Comparison of ENCODE assay signal across 10 mouse cellular contexts in the genomic region with DNA sequence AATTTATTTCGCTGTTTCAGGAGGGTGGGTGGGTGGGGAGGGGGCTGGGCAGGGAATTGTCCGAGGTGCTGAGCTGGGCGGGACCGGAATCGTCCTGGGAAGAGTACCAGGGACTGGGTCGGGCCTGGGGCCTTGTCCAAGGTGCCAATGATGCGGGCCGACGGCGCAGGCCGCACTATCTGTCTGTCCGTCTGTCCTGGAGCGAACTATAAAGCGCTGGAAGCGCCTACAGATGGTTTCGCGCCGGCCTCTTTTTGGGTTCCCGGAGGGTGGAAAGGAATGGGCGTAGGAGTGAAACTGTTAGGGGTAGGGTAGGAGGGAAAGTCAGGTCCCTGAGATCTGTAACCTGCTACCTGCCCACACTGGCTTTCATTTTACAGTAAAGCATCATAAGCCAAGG. TPM values are rescaled to one million over a fixed set of nuclear protein-coding genes. Genes with fewer than 3 reads are reported as not detected.
DNase-seq lines count a peak whose midpoint lies in the region; ATAC-seq and TF ChIP-seq lines count a peak whose summit lies in the region.
"Had no signal": no experiment of that assay in that cellular context is flagged by ENCODE, and none has a peak within 500 bp of the region (broad histone marks: within the 10 kb centered on the region; RNA-seq: fewer than 3 reads in every experiment).

No protein-coding gene starts in this region.

- no peak for TF ChIP-seq CTCF in thymus, adult 2 months (IDR thresholded peaks at IDR 0.05; ENCODE audit: borderline replicate concordance, control insufficient read depth, extremely low read depth, insufficient read depth, low read length, poor library complexity)
- TF ChIP-seq CTCF in lung, adult 2 months (IDR thresholded peaks at IDR 0.05; ENCODE audit: insufficient read depth, low read length): no peak

- H3K27me3 ChIP-seq in forebrain, embryonic 10.5 days (ENCODE audit: poor library complexity, severe bottlenecking): peaks cover 90% of the 10 kb centered on the region
- H3K27me3 ChIP-seq in midbrain, embryonic 13.5 days: 0 out of 2 replicates have a peak, but pooled peaks cover 2% of the 10 kb centered on the region
- peaks cover 23% of the 10 kb centered on the region for H3K27me3 ChIP-seq in thymus, adult 2 months (ENCODE audit: control insufficient read depth, insufficient read depth, low read length)

- H3K36me3 ChIP-seq in forebrain, embryonic 10.5 days (replicated peaks): no peaks in the 10 kb centered on the region
- no peaks in the 10 kb centered on the region for H3K36me3 ChIP-seq in midbrain, embryonic 13.5 days
- no peaks in the 10 kb centered on the region for H3K36me3 ChIP-seq in thymus, adult 2 months (ENCODE audit: control insufficient read depth, insufficient read depth, low read length)

- 3% methylated on average over 20 of the region's 20 CpGs for WGBS in forebrain, embryonic 10.5 days
- WGBS in midbrain, embryonic 13.5 days: 5% methylated on average over 20 of the region's 20 CpGs
- WGBS in thymus, adult 2 months: 14% methylated on average over 20 of the region's 20 CpGs
- WGBS in lung, adult 2 months: 4% methylated on average over 20 of the region's 20 CpGs

- DNase-seq in cerebellum, adult 11-12 months: peak; percentile 52
- no peak for DNase-seq in cerebellum, postnatal 4 days (ENCODE audit: low spot score in 2 of 2)
- DNase-seq in R1 (ENCODE audit: low read depth, low spot score): peak; percentile 60
- DNase-seq in forebrain, embryonic 10.5 days (ENCODE audit: extremely low spot score, low spot score): no peak
- no peak for DNase-seq in frontal cortex, postnatal 25 days (ENCODE audit: low spot score in 2 of 2)
- no peak for DNase-seq in thymus, adult 2 months
- DNase-seq in lung, adult 2 months: no peak

- peaks cover 63% of the 10 kb centered on the region for H3K4me1 ChIP-seq in forebrain, embryonic 10.5 days
- H3K4me1 ChIP-seq in midbrain, embryonic 13.5 days (replicated peaks): peaks cover 59% of the 10 kb centered on the region
- H3K4me1 ChIP-seq in thymus, adult 2 months (replicated peaks; ENCODE audit: control insufficient read depth, insufficient read depth, low read length): peaks cover 13% of the 10 kb centered on the region; the same call in 1 of the 2 replicates
- H3K4me1 ChIP-seq in lung, adult 2 months (ENCODE audit: control insufficient read depth, insufficient read depth, low read length): no peaks in the 10 kb centered on the region

- H3K4me3 ChIP-seq in forebrain, embryonic 10.5 days: peak overlapping the region; percentile 76; the same call in 1 of the 2 replicates
- H3K4me3 ChIP-seq in midbrain, embryonic 13.5 days (replicated peaks): peak overlapping the region; percentile 89
- no peak overlapping the region for H3K4me3 ChIP-seq in thymus, adult 2 months (ENCODE audit: control insufficient read depth, insufficient read depth, low read length)
- no peak overlapping the region for H3K4me3 ChIP-seq in lung, adult 2 months (replicated peaks; ENCODE audit: extremely low read depth, low read depth, low read length)

- no peak overlapping the region for H3K27ac ChIP-seq in forebrain, embryonic 10.5 days
- no peak overlapping the region for H3K27ac ChIP-seq in midbrain, embryonic 13.5 days
- no peak overlapping the region for H3K27ac ChIP-seq in thymus, adult 2 months (ENCODE audit: control insufficient read depth, insufficient read depth, low read length)

- H3K9me3 ChIP-seq in forebrain, embryonic 10.5 days: no peaks in the 10 kb centered on the region
- H3K9me3 ChIP-seq in midbrain, embryonic 13.5 days: no peaks in the 10 kb centered on the region

- H3K9ac ChIP-seq in midbrain, embryonic 13.5 days (replicated peaks): peak overlapping the region; percentile 98

- no peak for ATAC-seq in midbrain, embryonic 13.5 days

- peak overlapping the region; percentile 93 for H3K4me2 ChIP-seq in midbrain, embryonic 13.5 days (replicated peaks)

- TF ChIP-seq POLR2A in thymus, adult 2 months (IDR thresholded peaks at IDR 0.05; ENCODE audit: control insufficient read depth, extremely low read depth, insufficient read depth, low read length, poor library complexity): no peak
- TF ChIP-seq POLR2A in lung, adult 2 months (IDR thresholded peaks at IDR 0.05; ENCODE audit: borderline replicate concordance, extremely low read depth, low read depth, low read length): no peak

RNA-seq across cellular contexts. Expression of gene Cdk5r2, which starts 2.5 kb away (rescaled TPM):
- polyA plus RNA-seq in forebrain, embryonic 10.5 days (2016; fragmentation: Nextera tagmentation; extraction: Ambion mirVana): 0.22 and 0.25 TPM in 2 replicates
- 4.8 and 7.1 TPM in 2 replicates for polyA plus RNA-seq in midbrain, embryonic 13.5 days (2015; fragmentation: Nextera tagmentation; extraction: Ambion mirVana)
- 0.31 and 0.34 TPM in 2 replicates for polyA plus RNA-seq in thymus, adult 2 months (2012; rRNA removed)
- 0.08 and 0.09 TPM in 2 replicates for polyA plus RNA-seq in lung, adult 2 months (2012; rRNA removed)

RNA-seq across cellular contexts. Expression of gene Fev, which starts 28.0 kb away (rescaled TPM):
- polyA plus RNA-seq in forebrain, embryonic 10.5 days (2016; fragmentation: Nextera tagmentation; extraction: Ambion mirVana): not detected in 2 replicates
- polyA plus RNA-seq in midbrain, embryonic 13.5 days (2015; fragmentation: Nextera tagmentation; extraction: Ambion mirVana): 1.8 and 5.1 TPM in 2 replicates
- polyA plus RNA-seq in thymus, adult 2 months (2012; rRNA removed): 0.24 and 0.26 TPM in 2 replicates
- not detected in 2 replicates for polyA plus RNA-seq in lung, adult 2 months (2012; rRNA removed)
- polyA plus RNA-seq: C2C12 had no signal

RNA-seq across cellular contexts. Expression of gene Cryba2, which starts 35.7 kb away (rescaled TPM):
- not detected in 2 replicates for polyA plus RNA-seq in forebrain, embryonic 10.5 days (2016; fragmentation: Nextera tagmentation; extraction: Ambion mirVana)
- polyA plus RNA-seq in midbrain, embryonic 13.5 days (2015; fragmentation: Nextera tagmentation; extraction: Ambion mirVana): 0.64 and 1.9 TPM in 2 replicates
- 1.0 and 1.5 TPM in 2 replicates for polyA plus RNA-seq in thymus, adult 2 months (2012; rRNA removed)
- polyA plus RNA-seq in lung, adult 2 months (2012; rRNA removed): not detected in 2 replicates
- polyA plus RNA-seq: C2C12; heart, embryonic 14.5 days had no signal

Comparison
In these comparisons a context has a peak if more than half of its experiments do, and no peak if none do; other contexts are left out.
1. DNase-seq: peak in cerebellum, adult 11-12 months (single experiment) and R1 (single experiment); none in cerebellum, postnatal 4 days (0 of 2), forebrain, embryonic 10.5 days (single experiment), frontal cortex, postnatal 25 days (0 of 2), thymus, adult 2 months (single experiment) and lung, adult 2 months (single experiment).
2. H3K4me3 ChIP-seq: peak in forebrain, embryonic 10.5 days (single experiment) and midbrain, embryonic 13.5 days (single experiment); none in thymus, adult 2 months (single experiment) and lung, adult 2 months (single experiment).